In genomic region chr10:127956168-127956816, GRCm38 (mm10) we compare ENCODE assay signal across 8 mouse cellular contexts. TPM values are rescaled to one million over a fixed set of nuclear protein-coding genes. Genes with fewer than 3 reads are reported as not detected.
A peak's percentile ranks its signal among the peaks of the same experiment; 100 is the strongest.
DNase-seq lines count a peak whose midpoint lies in the region; ATAC-seq lines count a peak whose summit lies in the region.

No protein-coding gene starts in this region.

- H3K27ac ChIP-seq in neural tube, embryonic 15.5 days (replicated peaks) = no peak overlapping the region
- H3K27ac ChIP-seq in liver, embryonic 12.5 days = no peak overlapping the region

- no peak overlapping the region for H3K4me2 ChIP-seq in neural tube, embryonic 15.5 days
- no peak overlapping the region for H3K4me2 ChIP-seq in liver, embryonic 12.5 days

- H3K4me1 ChIP-seq in neural tube, embryonic 15.5 days = no peaks in the 10 kb centered on the region
- no peaks in the 10 kb centered on the region for H3K4me1 ChIP-seq in liver, embryonic 12.5 days

- no peak for ATAC-seq in neural tube, embryonic 15.5 days (ENCODE audit: low FRiP score)
- ATAC-seq in liver, embryonic 12.5 days = peak; percentile 13; the same call in 1 of the 2 replicates

- H3K36me3 ChIP-seq in neural tube, embryonic 15.5 days = no peaks in the 10 kb centered on the region
- H3K36me3 ChIP-seq in liver, embryonic 12.5 days = no peaks in the 10 kb centered on the region

- H3K9ac ChIP-seq in neural tube, embryonic 15.5 days (replicated peaks) = no peak overlapping the region
- no peak overlapping the region for H3K9ac ChIP-seq in liver, embryonic 12.5 days

- no peak overlapping the region for H3K4me3 ChIP-seq in neural tube, embryonic 15.5 days (replicated peaks)
- no peak overlapping the region for H3K4me3 ChIP-seq in liver, embryonic 12.5 days

- WGBS in neural tube, embryonic 15.5 days = 58% methylated on average over 16 of the region's 16 CpGs
- WGBS in liver, embryonic 12.5 days (ENCODE audit: insufficient replicate concordance) = 47% methylated on average over 16 of the region's 16 CpGs

- H3K9me3 ChIP-seq in neural tube, embryonic 15.5 days (replicated peaks) = no peaks in the 10 kb centered on the region
- H3K9me3 ChIP-seq in liver, embryonic 12.5 days (replicated peaks) = no peaks in the 10 kb centered on the region

- peak; percentile 73 for DNase-seq in neural tube, embryonic 10.5 days (ENCODE audit: extremely low spot score, low spot score)
- DNase-seq in cerebellum, adult 9-10 months = peak; percentile 71
- DNase-seq in gastrocnemius, postnatal 10 days = peak; percentile 84
- peak; percentile 72 for DNase-seq in kidney, postnatal 14 days
- peak; percentile 62 for DNase-seq in ovary, postnatal 36 days (ENCODE audit: low spot score)
- DNase-seq in thymus, postnatal 10 days (ENCODE audit: low spot score in 2 of 2) = peak; percentile 23 to 75

- H3K27me3 ChIP-seq in neural tube, embryonic 15.5 days (replicated peaks) = no peaks in the 10 kb centered on the region
- no peaks in the 10 kb centered on the region for H3K27me3 ChIP-seq in liver, embryonic 12.5 days (replicated peaks)

RNA-seq across cellular contexts. Expression of gene Hsd17b6, which starts 51.1 kb away (rescaled TPM):
- not detected in 2 replicates for polyA plus RNA-seq in neural tube, embryonic 15.5 days (2015; fragmentation: Nextera tagmentation; extraction: Ambion mirVana)
- not detected for total RNA-seq in gastrocnemius, postnatal 10 days (2021)
- 0.17 TPM in 1 of 2 replicates, not detected in the other for polyA plus RNA-seq in liver, embryonic 12.5 days (2016; fragmentation: Nextera tagmentation; extraction: Ambion mirVana)

RNA-seq across cellular contexts. Expression of gene Sdr9c7, which starts 58.0 kb away (rescaled TPM):
- 0.06 TPM in 1 of 2 replicates, not detected in the other for polyA plus RNA-seq in neural tube, embryonic 15.5 days (2015; fragmentation: Nextera tagmentation; extraction: Ambion mirVana)
- not detected for total RNA-seq in gastrocnemius, postnatal 10 days (2021)
- polyA plus RNA-seq in liver, embryonic 12.5 days (2016; fragmentation: Nextera tagmentation; extraction: Ambion mirVana) = not detected in 2 replicates

RNA-seq across cellular contexts. Expression of gene Prim1, which starts 58.7 kb away (rescaled TPM):
- polyA plus RNA-seq in neural tube, embryonic 15.5 days (2015; fragmentation: Nextera tagmentation; extraction: Ambion mirVana) = 33.7 and 45.5 TPM in 2 replicates
- total RNA-seq in gastrocnemius, postnatal 10 days (2021) = 1 to 10 TPM; 5.0 to 6.5 TPM
- polyA plus RNA-seq in liver, embryonic 12.5 days (2016; fragmentation: Nextera tagmentation; extraction: Ambion mirVana) = 88.9 and 93.3 TPM in 2 replicates
